Mouse (Mus musculus) forebrain, embryonic 10.5 days (tissue): ENCODE data around the gene Olfr1047. TPM values are rescaled to one million over a fixed set of nuclear protein-coding genes. Genes with fewer than 3 reads are reported as not detected.
"Not testable (repeated sequence)": the region's sequence is repeated elsewhere in the genome, so short reads cannot be mapped to it uniquely, and the experiment has no call there.

Experiments used
- DNase-seq: peaks from one replicate; pipeline ENCODE4 v3.0.0-alpha.2; 2017; ENCODE audit warnings: low spot score; ENCODE audit errors: extremely low spot score
- H3K27ac ChIP-seq: fragments of 300-500 bp; sonication (generic); 2 replicates; pipeline ENCODE4 v1.5.1; 2016; ENCODE audit warnings: mild to moderate bottlenecking
- H3K27me3 ChIP-seq: fragments of 300-500 bp; sonication (generic); 2 replicates; pipeline ENCODE4 v1.6.1; 2016; ENCODE audit warnings: mild to moderate bottlenecking; ENCODE audit not compliant: poor library complexity, severe bottlenecking
- H3K36me3 ChIP-seq: fragments of 300-500 bp; sonication (generic); replicated peaks from 2 replicates; pipeline ENCODE4 v1.6.1; 2016; ENCODE audit warnings: mild to moderate bottlenecking, moderate library complexity
- H3K4me1 ChIP-seq: fragments of 300-500 bp; sonication (generic); 2 replicates; pipeline ENCODE4 v1.6.1; 2016
- H3K4me3 ChIP-seq: fragments of 300-500 bp; sonication (generic); 2 replicates; pipeline ENCODE4 v1.5.1; 2016; ENCODE audit warnings: mild to moderate bottlenecking, moderate library complexity
- H3K9me3 ChIP-seq: fragments of 300-500 bp; sonication (generic); 2 replicates; pipeline ENCODE4 v1.6.1; 2016; ENCODE audit warnings: mild to moderate bottlenecking, moderate library complexity
- WGBS: fragments of 180-500 bp; shearing (Covaris S2); methylation state at CpG from one replicate; pipeline ENCODE4 v1.1.7; 2016; 5-methylcytosine and 5-hydroxymethylcytosine counted together
- polyA plus RNA-seq: library from polyadenylated mRNA; unstranded; fragments of >200 nt; fragmentation: Nextera tagmentation; extraction: Ambion mirVana; gene quantifications from 2 replicates; pipeline ENCODE4 v1.2.1, GENCODE M21; 2016

Gene Olfr1047
- not detected in 2 replicates for polyA plus RNA-seq

DNA sequence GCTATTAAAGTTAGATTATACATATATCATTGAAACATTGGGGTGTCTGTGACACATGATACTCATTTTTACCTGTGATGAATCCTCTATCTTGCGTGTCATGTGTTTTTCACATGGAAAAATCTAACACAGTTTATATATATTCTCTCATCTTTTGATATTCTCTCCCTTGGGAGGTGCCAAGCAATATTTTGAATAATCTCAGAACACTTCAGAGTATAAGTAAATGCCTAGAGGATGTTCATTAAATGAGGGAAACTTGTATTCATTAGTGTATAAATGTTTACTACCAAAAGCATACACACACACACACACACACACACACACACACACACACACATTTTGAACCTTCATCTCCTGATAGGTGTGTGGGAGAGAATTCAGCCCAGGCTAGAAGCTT lies at the start of gene Olfr1047:
Olfr1047 (minus strand) TSS at position 101 of the 400 bp plus-strand sequence.
- WGBS, result 90% methylated on average over 1 of the region's 1 CpGs
- no peak for DNase-seq
- no peaks in the 10 kb centered on the region for H3K36me3 ChIP-seq
- H3K27ac ChIP-seq, result no peak within 1 kb of the TSS
- no peaks in the 10 kb centered on the region for H3K9me3 ChIP-seq
- no peak within 1 kb of the TSS for H3K4me3 ChIP-seq
- H3K27me3 ChIP-seq, result no peaks in the 10 kb centered on the region
- H3K4me1 ChIP-seq, result no peaks in the 10 kb centered on the region

DNA sequence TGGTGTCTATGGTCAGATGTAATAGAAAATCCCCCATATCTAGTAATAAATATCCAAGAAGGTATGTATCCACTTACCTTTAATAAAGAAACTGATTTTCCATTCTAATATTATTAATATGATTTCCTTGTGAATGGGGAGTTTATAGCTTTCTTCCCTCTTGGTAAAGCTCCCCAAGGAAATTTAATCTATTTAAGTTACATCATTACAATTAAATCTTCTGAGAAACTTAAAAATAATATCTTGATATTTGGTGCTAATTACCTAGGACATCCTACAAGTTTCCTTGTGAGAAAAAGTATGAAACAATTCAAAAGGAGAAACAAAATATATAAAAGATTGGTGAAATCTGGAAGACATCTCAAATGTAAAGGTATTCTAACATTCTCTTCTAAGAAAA lies 47.8 kb upstream of the Olfr1047 start, which contains the start of gene Olfr1051:
Olfr1051 (minus strand) TSS at position 101 of the 400 bp plus-strand sequence.
- H3K27me3 ChIP-seq, H3K27ac ChIP-seq, H3K4me3 ChIP-seq, H3K4me1 ChIP-seq, H3K9me3 ChIP-seq, DNase-seq, H3K36me3 ChIP-seq: not testable (repeated sequence)

GRCm38 (mm10) chr2:86258228-86258627 lies 27.0 kb upstream of the Olfr1047 start, which contains the start of gene Olfr1049:
Olfr1049 (minus strand) TSS chr2:86258328.
- H3K27me3 ChIP-seq, H3K9me3 ChIP-seq, H3K36me3 ChIP-seq, H3K4me1 ChIP-seq, H3K27ac ChIP-seq, H3K4me3 ChIP-seq, DNase-seq: not testable (repeated sequence)

GRCm38 (mm10) chr2:86240189-86240588 lies 9.0 kb upstream of the Olfr1047 start, which contains the start of gene Olfr1048:
Olfr1048 (minus strand) TSS chr2:86240289.
- Histone ChIP-seq H3K4me1 (no peaks in the 10 kb centered on the region), H3K4me3 (no peak within 1 kb of the TSS), H3K9me3 (no peaks in the 10 kb centered on the region), H3K27ac (no peak within 1 kb of the TSS), H3K36me3 (no peaks in the 10 kb centered on the region), H3K27me3 (no peaks in the 10 kb centered on the region)
- DNase-seq, result no peak

- no peaks in the 10 kb centered on the region for H3K27me3 ChIP-seq
- WGBS, result 83% methylated on average over 2 of the region's 2 CpGs
- no peak within 1 kb of the TSS for H3K27ac ChIP-seq
- H3K4me3 ChIP-seq, result no peak within 1 kb of the TSS
- H3K9me3 ChIP-seq, result no peaks in the 10 kb centered on the region
- no peak for DNase-seq
- no peaks in the 10 kb centered on the region for H3K4me1 ChIP-seq
- no peaks in the 10 kb centered on the region for H3K36me3 ChIP-seq
These were observed 12.0 kb downstream of the Olfr1047 start, which contains the start of gene Olfr1046 for GRCm38 (mm10) chr2:86219214-86219613. Olfr1046 (minus strand) TSS chr2:86219314.

DNA sequence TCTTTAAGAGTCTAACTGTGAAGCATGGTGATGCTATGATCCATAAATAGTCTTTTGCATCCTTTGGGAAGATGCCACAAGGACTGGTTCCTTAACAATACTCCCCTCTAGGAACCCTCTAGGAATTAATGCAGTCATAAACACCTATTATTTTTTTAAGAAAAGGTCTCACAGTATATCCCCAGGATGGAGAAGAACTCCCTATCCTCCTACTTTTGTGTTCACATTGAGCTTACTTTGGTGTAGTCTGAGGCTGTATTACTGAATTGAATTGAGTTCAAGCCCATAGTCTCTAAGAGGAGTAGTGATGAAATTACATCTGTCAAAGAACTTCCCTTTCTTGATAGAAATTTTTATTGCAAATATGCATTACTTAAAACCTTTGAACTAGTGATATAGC lies 28.3 kb downstream of the Olfr1047 start, which contains the start of gene Olfr1045:
Olfr1045 (minus strand) TSS at position 101 of the 400 bp plus-strand sequence.
- H3K27me3 ChIP-seq, result no peaks in the 10 kb centered on the region
- no peaks in the 10 kb centered on the region for H3K36me3 ChIP-seq
- no peaks in the 10 kb centered on the region for H3K9me3 ChIP-seq
- no peak within 1 kb of the TSS for H3K27ac ChIP-seq
- no peak for DNase-seq
- H3K4me3 ChIP-seq, result no peak within 1 kb of the TSS
- H3K4me1 ChIP-seq, result no peaks in the 10 kb centered on the region

GRCm38 (mm10) chr2:86195863-86196262 lies 35.3 kb downstream of the Olfr1047 start:
- H3K4me1 ChIP-seq, result no peaks in the 10 kb centered on the region
- WGBS, result 68% methylated on average over 1 of the region's 1 CpGs
- no peaks in the 10 kb centered on the region for H3K9me3 ChIP-seq
- H3K27ac ChIP-seq, result no peak overlapping the region
- DNase-seq, result no peak
- H3K36me3 ChIP-seq, result no peaks in the 10 kb centered on the region
- no peaks in the 10 kb centered on the region for H3K27me3 ChIP-seq
- no peak overlapping the region for H3K4me3 ChIP-seq

- H3K4me3 ChIP-seq, result no peak within 1 kb of the TSS
- no peaks in the 10 kb centered on the region for H3K36me3 ChIP-seq
- no peaks in the 10 kb centered on the region for H3K9me3 ChIP-seq
- H3K27ac ChIP-seq, result no peak within 1 kb of the TSS
- DNase-seq, result no peak
- H3K4me1 ChIP-seq, result no peaks in the 10 kb centered on the region
- H3K27me3 ChIP-seq, result no peaks in the 10 kb centered on the region
These were observed 45.6 kb downstream of the Olfr1047 start, which contains the start of gene Olfr52 for GRCm38 (mm10) chr2:86185583-86185982. Olfr52 (minus strand) TSS chr2:86185683.

- Histone ChIP-seq H3K27ac (no peak overlapping the region), H3K36me3 (no peaks in the 10 kb centered on the region), H3K27me3 (no peaks in the 10 kb centered on the region), H3K4me3 (no peak overlapping the region), H3K4me1 (no peaks in the 10 kb centered on the region), H3K9me3 (no peaks in the 10 kb centered on the region)
- 84% methylated on average over 3 of the region's 3 CpGs for WGBS
- DNase-seq, result no peak
These were observed 51.3 kb downstream of the Olfr1047 start for GRCm38 (mm10) chr2:86179950-86180349.

DNA sequence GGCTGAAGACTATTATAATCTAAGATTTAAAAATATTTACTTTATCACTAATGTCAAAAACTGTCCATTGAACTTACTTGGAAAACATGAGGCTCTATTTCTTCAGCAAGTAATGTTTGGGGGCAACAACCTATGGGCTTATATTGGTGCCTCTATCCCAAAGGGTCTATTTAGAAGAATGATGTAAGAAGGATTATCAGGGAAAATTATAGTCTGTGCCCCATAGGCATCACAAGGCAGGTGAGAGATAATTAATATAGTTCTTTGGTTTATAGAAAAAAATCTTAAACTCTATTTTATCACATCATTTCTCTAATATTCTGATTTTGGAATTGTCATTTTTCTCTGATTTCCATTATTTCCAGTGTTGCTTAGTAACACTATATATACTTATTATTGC lies 53.5 kb downstream of the Olfr1047 start, which contains the start of gene Olfr1044:
Olfr1044 (minus strand) TSS at position 101 of the 400 bp plus-strand sequence.
- no peaks in the 10 kb centered on the region for H3K27me3 ChIP-seq
- no peak within 1 kb of the TSS for H3K4me3 ChIP-seq
- H3K36me3 ChIP-seq, result no peaks in the 10 kb centered on the region
- H3K27ac ChIP-seq, result no peak within 1 kb of the TSS
- no peak for DNase-seq
- H3K9me3 ChIP-seq, result no peaks in the 10 kb centered on the region
- no peaks in the 10 kb centered on the region for H3K4me1 ChIP-seq

Other genes with a start within 250 kb of the Olfr1047 start
- gene Olfr1031, start 241.1 kb downstream of the Olfr1047 start, polyA plus RNA-seq, result not detected in 2 replicates
- not detected in 2 replicates for gene Olfr1032, start 225.9 kb downstream of the Olfr1047 start, polyA plus RNA-seq
- gene Olfr1033, start 210.8 kb downstream of the Olfr1047 start, polyA plus RNA-seq, result not detected in 2 replicates
- gene Olfr1034, start 185.5 kb downstream of the Olfr1047 start, polyA plus RNA-seq, result not detected in 2 replicates
- not detected in 2 replicates for gene Olfr1036, start 157.4 kb downstream of the Olfr1047 start, polyA plus RNA-seq
- gene Olfr1037, start 144.0 kb downstream of the Olfr1047 start, polyA plus RNA-seq, result not detected in 2 replicates
- gene Olfr1039, start 95.5 kb downstream of the Olfr1047 start, polyA plus RNA-seq, result not detected in 2 replicates
- gene Olfr1040, start 84.7 kb downstream of the Olfr1047 start, polyA plus RNA-seq, result not detected in 2 replicates
- not detected in 2 replicates for gene Olfr1042, start 69.6 kb downstream of the Olfr1047 start, polyA plus RNA-seq
- gene Olfr1043, start 63.9 kb downstream of the Olfr1047 start, polyA plus RNA-seq, result not detected in 2 replicates
- gene Olfr1044, start 53.6 kb downstream of the Olfr1047 start, polyA plus RNA-seq, result not detected in 2 replicates
- gene Olfr52, start 45.7 kb downstream of the Olfr1047 start, polyA plus RNA-seq, result not detected in 2 replicates
- not detected in 2 replicates for gene Olfr1045, start 28.4 kb downstream of the Olfr1047 start, polyA plus RNA-seq
- gene Olfr1046, start 12.1 kb downstream of the Olfr1047 start, polyA plus RNA-seq, result not detected in 2 replicates
- not detected in 2 replicates for gene Olfr1048, start 8.9 kb upstream of the Olfr1047 start, polyA plus RNA-seq
- not detected in 2 replicates for gene Olfr1049, start 26.9 kb upstream of the Olfr1047 start, polyA plus RNA-seq
- not detected in 2 replicates for gene Olfr1051, start 47.7 kb upstream of the Olfr1047 start, polyA plus RNA-seq
- gene Olfr1052, start 61.1 kb upstream of the Olfr1047 start, polyA plus RNA-seq, result not detected in 2 replicates
- gene Olfr1053, start 83.9 kb upstream of the Olfr1047 start, polyA plus RNA-seq, result not detected in 2 replicates
- not detected in 2 replicates for gene Olfr1054, start 104.0 kb upstream of the Olfr1047 start, polyA plus RNA-seq
- not detected in 2 replicates for gene Olfr1055, start 118.9 kb upstream of the Olfr1047 start, polyA plus RNA-seq
- gene Olfr1056, start 131.1 kb upstream of the Olfr1047 start, polyA plus RNA-seq, result not detected in 2 replicates
- gene Olfr1057, start 147.0 kb upstream of the Olfr1047 start, polyA plus RNA-seq, result not detected in 2 replicates
- not detected in 2 replicates for gene Olfr1058, start 157.2 kb upstream of the Olfr1047 start, polyA plus RNA-seq
- not detected in 2 replicates for gene Olfr1061, start 182.6 kb upstream of the Olfr1047 start, polyA plus RNA-seq
- gene Olfr1062, start 195.3 kb upstream of the Olfr1047 start, polyA plus RNA-seq, result not detected in 2 replicates
- gene Olfr1065, start 219.2 kb upstream of the Olfr1047 start, polyA plus RNA-seq, result not detected in 2 replicates
- gene Olfr1066, start 224.9 kb upstream of the Olfr1047 start, polyA plus RNA-seq, result not detected in 2 replicates